Mouse (Mus musculus) intestine, postnatal 0 days (tissue): ENCODE measurements around the gene Nudt3. TPM values are rescaled to one million over a fixed set of nuclear protein-coding genes. Genes with fewer than 3 reads are reported as not detected.

Source experiments
- ATAC-seq: fragments of 200-750 bp; cut with Nextera tagmentation; 2 replicates; pipeline ENCODE4 v1.8.0; 2017; ENCODE audit warnings: mild to moderate bottlenecking, moderate TSS enrichment, moderate library complexity
- H3K27ac ChIP-seq: fragments of 300-500 bp; sonication (generic); 2 replicates; pipeline ENCODE4 v1.5.1; 2014; ENCODE audit warnings: mild to moderate bottlenecking, low read depth, low read length, moderate library complexity
- H3K27me3 ChIP-seq: fragments of 300-500 bp; sonication (generic); replicated peaks from 2 replicates; pipeline ENCODE4 v1.6.1; 2014; ENCODE audit warnings: low read length, mixed read lengths; ENCODE audit not compliant: control insufficient read depth, insufficient read depth
- H3K36me3 ChIP-seq: fragments of 300-500 bp; sonication (generic); 2 replicates; pipeline ENCODE4 v1.6.1; 2014; ENCODE audit warnings: mild to moderate bottlenecking, moderate library complexity; ENCODE audit not compliant: control insufficient read depth, insufficient read depth
- H3K4me1 ChIP-seq: fragments of 300-500 bp; sonication (generic); replicated peaks from 2 replicates; pipeline ENCODE4 v1.6.1; 2014; ENCODE audit warnings: antibody characterized with exemption, low read length, mixed read lengths; ENCODE audit not compliant: control insufficient read depth, insufficient read depth
- H3K4me2 ChIP-seq: fragments of 300-500 bp; sonication (generic); replicated peaks from 2 replicates; pipeline ENCODE4 v1.6.1; 2014; ENCODE audit warnings: low read depth, mild to moderate bottlenecking, moderate library complexity
- H3K4me3 ChIP-seq: fragments of 300-500 bp; sonication (generic); 2 replicates; pipeline ENCODE4 v1.5.1; 2014; ENCODE audit warnings: low read depth, low read length
- H3K9ac ChIP-seq: fragments of 300-500 bp; sonication (generic); 2 replicates; pipeline ENCODE4 v1.6.1; 2014; ENCODE audit warnings: mild to moderate bottlenecking, low read depth, low read length
- H3K9me3 ChIP-seq: fragments of 300-500 bp; sonication (generic); 2 replicates; pipeline ENCODE4 v1.6.1; 2016; ENCODE audit warnings: mixed run types; ENCODE audit not compliant: control insufficient read depth
- CTCF ChIP-seq: sonication (generic); IDR thresholded peaks from 2 replicates; pipeline ENCODE4 v1.5.1; 2016; ENCODE audit warnings: low read depth, mild to moderate bottlenecking, control low read depth, antibody characterized with exemption, moderate library complexity
- WGBS: fragments of 180-500 bp; shearing (Covaris S2); extraction: QIAGEN DNeasy Blood & Tissue Kit; methylation state at CpG from one replicate; pipeline ENCODE4 v1.1.7; 2014; 5-methylcytosine and 5-hydroxymethylcytosine counted together
- polyA plus RNA-seq: library from polyadenylated mRNA; unstranded; fragments of >200 nt; fragmentation: Nextera tagmentation; extraction: Ambion mirVana; gene quantifications from 2 replicates; pipeline ENCODE4 v1.2.1, GENCODE M21; 2015

Gene Nudt3
- polyA plus RNA-seq, 1 experiment from 2014 or later, result 43.3 TPM

DNA sequence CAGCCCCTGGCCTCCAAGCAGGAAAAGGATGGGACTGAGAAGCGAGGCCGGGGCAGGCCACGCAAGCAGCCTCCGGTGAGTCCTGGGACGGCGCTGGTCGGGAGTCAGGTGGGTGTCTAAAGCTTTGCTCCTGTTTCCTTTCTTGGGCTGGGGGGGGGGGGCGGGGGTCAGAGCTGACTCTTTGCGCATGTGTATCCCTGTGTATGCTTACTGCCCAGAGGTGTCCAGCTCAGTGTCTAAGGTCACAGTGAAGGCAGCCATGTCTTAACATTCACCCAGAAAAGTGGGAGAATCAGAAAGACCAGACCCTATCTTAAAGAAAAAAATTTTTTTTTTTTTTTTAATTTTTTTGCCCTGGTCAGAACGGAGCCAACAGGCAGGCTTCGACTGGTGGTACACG, 63.7 kb downstream of the Nudt3 start:
- H3K27ac ChIP-seq, result no peak overlapping the region
- H3K9me3 ChIP-seq, result no peaks in the 10 kb centered on the region
- no peak overlapping the region for H3K9ac ChIP-seq
- no peak for ATAC-seq
- no peaks in the 10 kb centered on the region for H3K27me3 ChIP-seq
- WGBS, result 40% methylated on average over 10 of the region's 12 CpGs
- no peak for TF ChIP-seq CTCF
- H3K36me3 ChIP-seq, result no peaks in the 10 kb centered on the region; the same call in 1 of the 2 replicates
- peak overlapping the region; percentile 93 for H3K4me2 ChIP-seq
- H3K4me3 ChIP-seq, result no peak overlapping the region
- H3K4me1 ChIP-seq, result peaks cover 3% of the 10 kb centered on the region; the same call in 1 of the 2 replicates

DNA sequence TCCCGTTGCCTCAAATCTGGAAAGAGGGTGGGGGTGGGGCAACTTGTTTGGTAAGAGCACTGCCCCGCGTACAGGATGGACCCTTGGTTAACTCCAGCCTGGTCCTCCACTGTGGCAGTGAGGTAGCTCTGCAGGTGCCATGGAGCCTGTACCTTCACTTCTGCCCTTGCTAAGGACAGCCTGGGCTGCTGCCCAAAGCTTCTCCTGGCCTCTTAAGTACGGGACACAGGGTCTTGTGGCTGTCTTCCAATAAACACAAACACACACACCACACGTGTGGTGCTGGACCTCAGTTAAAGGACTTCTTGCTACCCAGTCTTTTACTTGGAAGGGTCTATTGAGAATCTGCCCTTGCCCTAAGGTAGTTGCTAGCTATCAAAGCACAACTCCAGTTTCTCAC, 64.5 kb downstream of the Nudt3 start:
- H3K4me3 ChIP-seq, result peak overlapping the region; percentile 80
- no peak overlapping the region for H3K9ac ChIP-seq
- no peak for ATAC-seq
- no peak for TF ChIP-seq CTCF
- no peaks in the 10 kb centered on the region for H3K27me3 ChIP-seq
- peaks cover 3% of the 10 kb centered on the region; the same call in 1 of the 2 replicates for H3K4me1 ChIP-seq
- WGBS, result 12% methylated on average over 5 of the region's 5 CpGs
- peak overlapping the region; percentile 93 for H3K4me2 ChIP-seq
- H3K36me3 ChIP-seq, result no peaks in the 10 kb centered on the region; the same call in 1 of the 2 replicates
- H3K27ac ChIP-seq, result no peak overlapping the region
- no peaks in the 10 kb centered on the region for H3K9me3 ChIP-seq

DNA sequence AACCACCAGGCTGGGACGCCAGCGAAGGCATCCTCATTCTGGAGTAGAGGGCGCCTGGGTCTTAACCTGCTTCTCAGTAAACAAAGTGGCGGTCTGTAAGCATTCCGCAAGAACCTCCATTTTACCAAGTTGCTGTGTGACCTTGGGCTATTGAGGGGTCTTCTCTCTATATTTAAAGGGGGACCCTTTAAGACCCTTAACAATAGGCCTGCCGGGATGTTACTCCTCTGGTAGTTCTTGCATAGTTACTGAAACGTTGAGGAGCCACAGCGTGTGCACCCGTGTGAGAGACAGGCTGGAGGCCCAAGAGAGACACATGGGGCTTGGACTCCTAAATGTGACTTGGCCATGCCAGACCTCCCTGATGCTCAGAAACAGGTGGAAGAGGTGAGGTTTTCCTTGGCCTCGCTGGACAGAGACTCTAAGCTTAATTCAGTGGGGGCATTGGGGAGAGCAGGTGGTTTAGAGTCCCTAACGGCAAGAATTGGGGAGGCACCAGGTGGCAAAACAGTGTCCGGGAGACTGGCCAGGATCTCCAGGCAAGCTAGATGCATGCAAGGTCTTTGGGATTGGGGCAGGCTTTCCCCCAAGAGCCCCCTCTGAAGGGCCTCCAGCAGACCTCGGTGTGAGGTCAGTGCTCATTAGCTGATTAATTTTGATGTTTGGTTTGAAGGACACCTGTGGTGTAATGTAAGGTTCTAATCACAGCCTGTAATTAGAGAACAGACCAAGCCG, 65.2 kb downstream of the Nudt3 start:
- Histone ChIP-seq H3K4me1 (peaks cover 3% of the 10 kb centered on the region; the same call in 1 of the 2 replicates), H3K4me3 (peak overlapping the region; percentile 80), H3K27ac (peak overlapping the region; percentile 91), H3K9ac (peak overlapping the region; percentile 81; the same call in 1 of the 2 replicates), H3K36me3 (no peaks in the 10 kb centered on the region; the same call in 1 of the 2 replicates), H3K9me3 (no peaks in the 10 kb centered on the region), H3K27me3 (no peaks in the 10 kb centered on the region), H3K4me2 (peak overlapping the region; percentile 93)
- ATAC-seq, result no peak
- 12% methylated on average over 14 of the region's 14 CpGs for WGBS
- TF ChIP-seq CTCF, result no peak

DNA sequence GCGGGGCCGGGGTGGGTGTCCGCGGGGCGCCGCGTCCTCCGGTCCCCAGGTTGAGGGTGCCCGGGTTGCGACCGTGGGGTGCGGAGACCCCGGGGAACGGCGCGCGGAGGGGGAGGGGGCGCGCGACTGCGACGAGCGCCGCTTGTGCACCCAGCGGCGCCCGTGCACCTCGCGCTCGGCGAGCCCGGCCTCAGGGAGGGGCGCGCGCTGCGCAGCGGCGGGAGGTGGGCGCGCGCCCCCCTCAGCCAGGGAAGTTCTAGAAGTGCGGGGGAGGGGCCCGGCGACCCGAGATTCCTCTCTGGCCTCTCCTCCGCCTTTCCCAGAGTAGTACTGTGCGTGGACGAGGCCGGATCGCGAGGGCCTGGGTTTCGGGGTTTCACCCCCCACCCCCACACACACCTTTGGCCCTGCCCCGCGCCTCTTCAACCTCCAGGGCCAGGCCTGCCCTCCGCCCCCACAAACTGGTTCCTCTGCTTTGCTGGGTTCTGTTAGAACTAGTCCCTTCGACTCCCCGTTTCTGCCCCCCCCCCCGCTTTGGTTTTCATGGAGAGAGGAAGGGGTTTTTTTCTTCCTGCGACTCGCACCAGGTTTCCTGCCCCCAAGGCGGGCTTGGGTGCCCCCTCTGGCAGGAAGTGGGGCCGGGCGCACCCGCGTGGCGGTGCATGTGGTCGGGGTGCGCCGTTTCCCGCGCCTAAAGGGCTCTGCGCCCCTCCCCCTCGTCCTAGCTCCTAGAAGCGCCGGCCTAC, 65.9 kb downstream of the Nudt3 start:
- peak; percentile 12; the same call in 1 of the 2 replicates for ATAC-seq

GRCm38 (mm10) chr17:27556315-27557011, 66.8 kb downstream of the Nudt3 start, which contains the start of gene Hmga1:
Hmga1 (plus strand) TSS chr17:27556497.
- no peaks in the 10 kb centered on the region; the same call in 1 of the 2 replicates for H3K36me3 ChIP-seq
- no peaks in the 10 kb centered on the region for H3K27me3 ChIP-seq
- peak within 1 kb of the TSS; percentile 81 for H3K9ac ChIP-seq
- under 1% methylated on average over 72 of the region's 79 CpGs for WGBS
- H3K9me3 ChIP-seq, result no peaks in the 10 kb centered on the region
- peak within 1 kb of the TSS; percentile 93 for H3K4me2 ChIP-seq
- ATAC-seq, result peak; percentile 67
- H3K27ac ChIP-seq, result peak within 1 kb of the TSS; percentile 91
- peak within 1 kb of the TSS; percentile 80 for H3K4me3 ChIP-seq
- no peak for TF ChIP-seq CTCF
- 0 out of 2 replicates have a peak, but pooled peaks cover 3% of the 10 kb centered on the region for H3K4me1 ChIP-seq

More for the DNA sequence above, 65.9 kb downstream of the Nudt3 start:
- peak; percentile 35 for TF ChIP-seq CTCF
- H3K4me3 ChIP-seq, result peak overlapping the region; percentile 80
- peak overlapping the region; percentile 93 for H3K4me2 ChIP-seq
- peak overlapping the region; percentile 81 for H3K9ac ChIP-seq
- peaks cover 3% of the 10 kb centered on the region; the same call in 1 of the 2 replicates for H3K4me1 ChIP-seq
- H3K36me3 ChIP-seq, result no peaks in the 10 kb centered on the region; the same call in 1 of the 2 replicates
- 1% methylated on average over 36 of the region's 75 CpGs for WGBS
- H3K9me3 ChIP-seq, result no peaks in the 10 kb centered on the region
- peak overlapping the region; percentile 91 for H3K27ac ChIP-seq
- H3K27me3 ChIP-seq, result no peaks in the 10 kb centered on the region
